Mouse (Mus musculus) myocyte (in vitro differentiated cells): Measurements from ENCODE around the gene Mcu. TPM values are rescaled to one million over a fixed set of nuclear protein-coding genes. Genes with fewer than 3 reads are reported as not detected.

Experiments used
- H3K27me3 ChIP-seq: one replicate; pipeline ENCODE4 v1.6.1; 2011; ENCODE audit not compliant: control insufficient read depth, insufficient read depth, insufficient read length
- H3K36me3 ChIP-seq: one replicate; pipeline ENCODE4 v1.6.1; 2011; ENCODE audit not compliant: control insufficient read depth, insufficient read depth
- H3K4me2 ChIP-seq: one replicate; pipeline ENCODE4 v1.6.1; 2011; ENCODE audit warnings: low read depth, control low read depth
- H3K4me3 ChIP-seq: one replicate; pipeline ENCODE4 v1.5.1; 2011; ENCODE audit warnings: mild to moderate bottlenecking, control low read depth, moderate library complexity
- H3K79me2 ChIP-seq: one replicate; pipeline ENCODE4 v1.6.1; 2011; ENCODE audit not compliant: control insufficient read depth, insufficient read depth
- H3ac ChIP-seq: one replicate; pipeline ENCODE4 v1.6.1; 2011; ENCODE audit not compliant: control insufficient read depth, insufficient read length
- CEBPB ChIP-seq: IDR thresholded peaks from 2 replicates; pipeline ENCODE4 v1.6.1; 2011; ENCODE audit warnings: mild to moderate bottlenecking, moderate library complexity; ENCODE audit not compliant: poor library complexity, insufficient read depth, severe bottlenecking
- E2F4 ChIP-seq: IDR thresholded peaks from one replicate; pipeline ENCODE4 v1.6.1; 2011; ENCODE audit warnings: mild to moderate bottlenecking, control low read depth, moderate library complexity; ENCODE audit not compliant: insufficient read depth
- MAX ChIP-seq: IDR thresholded peaks from one replicate; pipeline ENCODE4 v1.6.1; 2011; ENCODE audit warnings: low read depth, mild to moderate bottlenecking, control low read depth
- MYOD1 ChIP-seq, 3 experiments: IDR thresholded peaks; one replicate each; pipeline ENCODE4 v1.6.1; 2011; ENCODE audit warnings: control low read depth in 2 of 3, low read depth in 2 of 3, mild to moderate bottlenecking in 2 of 3, moderate library complexity in 1 of 3; ENCODE audit not compliant: insufficient read length in 2 of 3, control insufficient read depth in 1 of 3
- MYOG ChIP-seq, 3 experiments: IDR thresholded peaks; one replicate each; pipeline ENCODE4 v1.6.1; 2011; ENCODE audit warnings: control low read depth in 2 of 3, low read depth in 2 of 3, mild to moderate bottlenecking in 2 of 3; ENCODE audit not compliant: insufficient read length in 2 of 3, control insufficient read depth in 1 of 3, insufficient read depth in 1 of 3
- POLR2A ChIP-seq: IDR thresholded peaks from one replicate; pipeline ENCODE4 v1.6.1; 2011; ENCODE audit warnings: low read depth, mild to moderate bottlenecking, control low read depth, moderate library complexity; ENCODE audit not compliant: insufficient read length
- POLR2AphosphoS2 ChIP-seq: IDR thresholded peaks from one replicate; pipeline ENCODE4 v1.6.1; 2011; ENCODE audit warnings: low read depth, control low read depth; ENCODE audit not compliant: insufficient read length
- REST ChIP-seq: IDR thresholded peaks from one replicate; pipeline ENCODE4 v1.6.1; 2011; ENCODE audit warnings: mild to moderate bottlenecking, control low read depth, moderate library complexity; ENCODE audit not compliant: insufficient read depth, insufficient read length
- SRF ChIP-seq: IDR thresholded peaks from one replicate; pipeline ENCODE4 v1.6.1; 2011; ENCODE audit warnings: low read depth; ENCODE audit not compliant: control insufficient read depth, insufficient read length
- TCF12 ChIP-seq: IDR thresholded peaks from one replicate; pipeline ENCODE4 v1.6.1; 2011; ENCODE audit warnings: mild to moderate bottlenecking, control low read depth; ENCODE audit not compliant: poor library complexity, insufficient read depth, severe bottlenecking
- TCF3 ChIP-seq: IDR thresholded peaks from one replicate; pipeline ENCODE4 v1.6.1; 2011; ENCODE audit warnings: low read depth, control low read depth; ENCODE audit not compliant: insufficient read length
- USF1 ChIP-seq: IDR thresholded peaks from one replicate; pipeline ENCODE4 v1.6.1; 2011; ENCODE audit warnings: low read depth, mild to moderate bottlenecking, control low read depth, moderate library complexity
- polyA plus RNA-seq: library from polyadenylated mRNA; unstranded; fragments of >200 nt; fragmentation: generic; extraction: Trizol; gene quantifications from one replicate; pipeline ENCODE4 v1.2.1, GENCODE M21; 2012; ENCODE audit warnings: missing spikeins

The Mcu gene
- polyA plus RNA-seq, 1 experiment = 82.9 TPM

DNA sequence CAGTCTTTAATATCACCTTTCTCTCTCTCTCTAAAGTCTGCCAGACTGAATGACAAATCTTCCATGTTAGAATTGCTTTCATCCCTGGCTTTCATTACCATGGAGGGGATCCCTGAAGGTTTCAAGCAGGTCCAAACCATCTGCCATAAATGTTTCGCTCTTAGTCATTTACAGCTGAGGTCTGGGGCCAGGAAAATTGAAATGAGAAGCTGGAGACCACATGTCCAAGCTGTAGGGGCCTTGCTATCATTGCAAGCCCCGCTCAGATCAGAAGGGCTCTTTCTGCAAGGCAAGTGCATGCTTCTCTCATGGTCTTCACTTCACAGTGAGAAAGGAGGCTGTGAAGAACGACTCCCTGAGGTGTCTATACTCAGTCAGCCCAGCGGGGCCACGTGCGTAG lies 132.2 kb downstream of the Mcu start:
- no peak overlapping the region for H3K4me2 ChIP-seq
- peaks cover 43% of the 10 kb centered on the region for H3K36me3 ChIP-seq
- no peak for TF ChIP-seq MAX
- TF ChIP-seq USF1 = no peak
- TF ChIP-seq REST = no peak
- no peak for TF ChIP-seq POLR2AphosphoS2
- no peaks in the 10 kb centered on the region for H3K27me3 ChIP-seq
- H3K4me3 ChIP-seq = no peak overlapping the region
- peaks cover 6% of the 10 kb centered on the region for H3K79me2 ChIP-seq
- no peak overlapping the region for H3ac ChIP-seq

DNA sequence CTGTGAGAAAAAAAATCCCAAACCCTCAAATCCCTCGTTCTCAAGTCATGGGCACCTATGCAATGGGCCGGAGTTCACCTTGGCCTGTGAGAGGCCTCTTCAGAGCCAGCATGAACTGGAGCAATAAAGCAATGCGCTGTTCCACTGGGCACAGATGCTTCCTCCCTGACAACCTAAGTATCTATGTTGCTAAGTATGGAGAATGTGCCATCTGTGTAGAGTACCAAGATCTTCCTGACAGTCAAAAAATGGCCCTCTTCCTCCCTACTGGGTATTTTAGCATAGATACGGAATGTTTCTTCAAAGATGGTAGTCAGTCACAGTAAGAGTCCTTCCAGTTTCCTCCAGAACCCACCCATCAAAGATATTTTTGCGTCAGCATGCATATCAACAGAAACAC lies 135.1 kb downstream of the Mcu start:
- no peak overlapping the region for H3K4me2 ChIP-seq
- no peak for TF ChIP-seq REST
- peaks cover 10% of the 10 kb centered on the region for H3K79me2 ChIP-seq
- H3K27me3 ChIP-seq = no peaks in the 10 kb centered on the region
- H3K36me3 ChIP-seq = peaks cover 38% of the 10 kb centered on the region
- H3ac ChIP-seq = no peak overlapping the region
- H3K4me3 ChIP-seq = no peak overlapping the region

DNA sequence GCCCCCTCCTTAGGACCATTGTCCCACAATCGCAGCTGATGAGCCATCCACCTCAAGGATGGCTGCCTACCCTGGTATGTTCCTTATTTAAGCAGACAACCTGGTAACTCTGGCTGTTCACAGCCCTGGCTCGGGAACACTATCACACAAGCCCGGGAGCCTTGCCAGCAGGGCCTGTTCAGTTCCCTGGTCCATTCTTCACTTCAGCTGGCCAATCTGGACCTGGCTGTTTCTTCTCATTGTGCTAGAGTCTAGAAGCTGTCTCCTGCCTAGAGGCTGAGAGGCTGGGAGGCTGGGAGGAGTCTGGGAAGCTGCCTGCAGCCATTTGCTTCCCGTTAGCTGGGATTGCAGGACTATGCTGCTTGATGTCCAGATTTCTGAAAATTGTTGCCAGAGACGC lies 146.0 kb downstream of the Mcu start:
- no peaks in the 10 kb centered on the region for H3K27me3 ChIP-seq
- H3K4me2 ChIP-seq = no peak overlapping the region
- H3K4me3 ChIP-seq = no peak overlapping the region
- no peak for TF ChIP-seq POLR2AphosphoS2
- H3K36me3 ChIP-seq = peaks cover 7% of the 10 kb centered on the region
- no peak overlapping the region for H3ac ChIP-seq
- no peaks in the 10 kb centered on the region for H3K79me2 ChIP-seq

DNA sequence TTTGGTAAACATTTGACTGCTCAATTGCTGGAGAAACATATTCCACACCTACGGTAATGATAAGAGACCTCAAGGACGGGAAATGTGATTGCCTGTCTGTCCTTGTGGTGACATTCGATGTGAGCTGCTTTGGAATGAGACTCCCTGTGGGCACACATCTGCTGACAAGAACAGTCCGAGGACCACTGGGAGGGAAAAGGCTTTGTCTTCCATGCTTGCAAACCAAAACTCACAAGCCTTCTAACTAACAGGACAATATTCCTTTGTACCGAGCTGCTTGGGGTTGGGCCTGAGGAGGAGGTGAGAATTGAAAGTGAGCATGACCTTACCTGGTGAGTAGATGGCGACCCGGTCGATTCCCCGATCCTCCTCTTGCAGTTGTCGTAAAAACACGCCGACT lies 149.2 kb downstream of the Mcu start:
- no peaks in the 10 kb centered on the region for H3K27me3 ChIP-seq
- peaks cover 16% of the 10 kb centered on the region for H3K36me3 ChIP-seq
- no peak overlapping the region for H3K4me2 ChIP-seq
- H3ac ChIP-seq = no peak overlapping the region
- H3K4me3 ChIP-seq = no peak overlapping the region
- no peak for TF ChIP-seq POLR2A
- TF ChIP-seq POLR2AphosphoS2 = peak; percentile 19
- no peaks in the 10 kb centered on the region for H3K79me2 ChIP-seq

DNA sequence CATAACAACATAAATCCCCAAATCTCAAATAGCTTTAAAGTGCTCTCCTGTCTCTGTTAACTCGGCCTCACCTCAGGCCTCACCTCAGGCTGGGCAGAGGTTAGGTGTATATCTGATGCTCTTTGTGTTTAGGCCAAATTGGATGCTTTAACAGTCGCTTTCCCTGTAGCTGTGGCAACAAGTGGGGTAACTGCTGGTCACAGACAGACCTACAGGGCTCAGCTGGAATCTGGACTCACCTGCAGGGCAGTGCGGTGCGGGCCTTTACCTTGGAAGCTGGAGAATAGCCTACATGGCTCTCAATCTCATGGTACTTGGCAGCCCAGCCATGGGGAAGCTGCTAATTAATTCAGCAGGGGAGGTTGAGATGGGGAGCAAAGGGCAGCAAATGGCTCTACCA lies 149.9 kb downstream of the Mcu start:
- Histone ChIP-seq H3K27me3 (no peaks in the 10 kb centered on the region), H3K4me3 (no peak overlapping the region), H3K79me2 (no peaks in the 10 kb centered on the region), H3K4me2 (no peak overlapping the region), H3K36me3 (peaks cover 19% of the 10 kb centered on the region), H3ac (no peak overlapping the region)
- no peak for TF ChIP-seq MYOD1 (IDR thresholded peaks at IDR 0.05; ENCODE audit: control insufficient read depth in 1 of 3, insufficient read length in 2 of 3, low read depth in 2 of 3)

DNA sequence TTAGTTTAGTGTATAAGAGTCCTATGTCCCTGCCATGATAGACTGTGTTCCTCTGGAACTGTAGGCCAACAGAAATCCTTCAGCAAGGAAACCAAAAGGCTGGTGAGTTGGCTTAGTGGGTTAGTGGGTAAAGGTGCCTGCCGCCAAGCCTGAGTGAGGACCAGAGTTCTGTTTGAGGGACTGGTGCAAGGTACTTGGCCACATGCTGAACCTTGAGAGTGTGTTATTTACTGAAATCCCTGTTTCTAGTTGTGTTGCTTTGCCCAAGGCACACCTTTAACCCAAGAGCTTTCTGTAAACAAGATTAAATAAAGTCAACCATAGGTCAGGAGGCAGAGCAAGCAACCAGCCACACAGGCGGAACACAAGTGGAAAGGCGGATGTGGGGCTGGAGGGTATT lies 150.9 kb downstream of the Mcu start:
- Histone ChIP-seq H3K36me3 (peaks cover 18% of the 10 kb centered on the region), H3ac (no peak overlapping the region), H3K79me2 (no peaks in the 10 kb centered on the region), H3K4me3 (no peak overlapping the region), H3K27me3 (no peaks in the 10 kb centered on the region), H3K4me2 (no peak overlapping the region)
- no peak for TF ChIP-seq MYOG (IDR thresholded peaks at IDR 0.05; ENCODE audit: control insufficient read depth in 1 of 3, insufficient read depth in 1 of 3, insufficient read length in 2 of 3, low read depth in 2 of 3)
- no peak for TF ChIP-seq SRF
- no peak for TF ChIP-seq POLR2AphosphoS2
- no peak for TF ChIP-seq REST
- no peak for TF ChIP-seq TCF3
- no peak for TF ChIP-seq TCF12
- no peak for TF ChIP-seq POLR2A
- TF ChIP-seq MAX = no peak
- TF ChIP-seq MYOD1 (IDR thresholded peaks at IDR 0.05; ENCODE audit: control insufficient read depth in 1 of 3, insufficient read length in 2 of 3, low read depth in 2 of 3) = no peak
- TF ChIP-seq CEBPB = no peak
- no peak for TF ChIP-seq USF1
- no peak for TF ChIP-seq E2F4

DNA sequence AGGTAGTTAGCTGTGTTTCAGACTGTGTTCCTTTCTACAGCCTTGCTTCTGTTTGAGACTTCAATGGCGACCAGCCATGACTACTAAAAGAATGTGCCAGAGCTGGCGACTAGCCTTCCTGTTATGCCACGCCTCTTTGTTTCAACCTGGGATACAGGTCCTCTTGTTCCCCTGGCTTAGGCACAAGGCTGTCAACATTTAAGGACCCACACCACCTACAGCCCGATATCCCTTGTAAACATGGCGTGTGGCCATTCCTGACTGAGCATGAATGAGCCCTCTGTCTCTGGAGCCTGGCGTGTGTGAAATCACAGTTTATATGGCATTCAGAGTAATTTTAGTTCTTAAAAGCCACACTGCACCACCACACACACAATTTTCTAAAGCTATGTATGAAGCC lies 154.2 kb downstream of the Mcu start:
- no peaks in the 10 kb centered on the region for H3K79me2 ChIP-seq
- peaks cover 18% of the 10 kb centered on the region for H3K36me3 ChIP-seq
- no peak overlapping the region for H3K4me2 ChIP-seq
- no peak for TF ChIP-seq SRF
- no peak overlapping the region for H3K4me3 ChIP-seq
- H3K27me3 ChIP-seq = no peaks in the 10 kb centered on the region
- no peak overlapping the region for H3ac ChIP-seq
